Mouse (Mus musculus): ENCODE results near the gene Vps9d1.

Gene Vps9d1

GRCm38 (mm10) chr8:123215430-123215829 is 38.7 kb downstream of the Vps9d1 start:
- DNase-seq (ENCODE audit: low read depth, low spot score), result no peak

GRCm38 (mm10) chr8:123213118-123213772 is 40.9 kb downstream of the Vps9d1 start:
- no peak for DNase-seq (ENCODE audit: low read depth, low spot score)

- DNase-seq (ENCODE audit: low read depth, low spot score), result peak; percentile 86
These were observed 41.6 kb downstream of the Vps9d1 start, which contains the start of the genes Chmp1a and Spata33 for GRCm38 (mm10) chr8:123212321-123213117. Gene Chmp1a (minus strand): TSS chr8:123212763. Gene Spata33 (plus strand): TSS chr8:123212832.

GRCm38 (mm10) chr8:123211876-123212275 is 42.3 kb downstream of the Vps9d1 start:
- no peak for DNase-seq (ENCODE audit: low read depth, low spot score)

GRCm38 (mm10) chr8:123203571-123203970 is 50.6 kb downstream of the Vps9d1 start:
- DNase-seq (ENCODE audit: low read depth, low spot score), result no peak

GRCm38 (mm10) chr8:123202288-123202687 is 51.9 kb downstream of the Vps9d1 start:
- DNase-seq (ENCODE audit: low read depth, low spot score), result peak; percentile 70

- no peak for DNase-seq (ENCODE audit: low read depth, low spot score)
These were observed 54.3 kb downstream of the Vps9d1 start for GRCm38 (mm10) chr8:123199864-123200263.

GRCm38 (mm10) chr8:123197016-123197415 is 57.1 kb downstream of the Vps9d1 start:
- DNase-seq (ENCODE audit: low read depth, low spot score), result peak; percentile 62

GRCm38 (mm10) chr8:123193771-123194170 is 60.4 kb downstream of the Vps9d1 start:
- DNase-seq (ENCODE audit: low read depth, low spot score), result no peak

Measured in c-Kit-negative CD71-positive TER-119-positive erythroid progenitor cells, embryonic 14.5 days (primary cell).